Mouse (Mus musculus): ENCODE measurements around the gene Rassf4.
A peak's percentile ranks its signal among the peaks of the same experiment; 100 is the strongest.

The Rassf4 gene

DNA sequence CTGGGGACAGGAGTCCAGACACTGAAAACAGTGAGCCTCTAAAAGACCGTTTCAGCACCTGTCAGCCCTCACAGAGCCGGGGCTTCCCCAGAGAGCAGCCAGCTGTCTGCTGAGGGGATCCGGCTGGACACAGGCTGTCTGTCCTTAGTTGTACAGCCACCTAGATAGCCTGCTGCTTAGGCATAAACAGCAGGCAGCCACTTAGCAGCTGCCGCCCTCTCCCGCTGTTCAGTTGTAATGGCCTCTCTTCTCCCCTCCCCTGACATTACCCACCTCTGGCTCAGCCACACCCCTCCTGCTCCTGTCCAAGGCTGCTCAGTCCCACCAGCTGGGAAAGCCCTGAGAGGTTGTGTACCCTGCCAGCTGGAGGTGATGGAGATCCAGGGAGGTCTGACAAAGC is 2.7 kb downstream of the Rassf4 start:
- DNase-seq: no peak

- no peak for DNase-seq
These were observed 3.6 kb downstream of the Rassf4 start for GRCm38 (mm10) chr6:116670144-116670543.

GRCm38 (mm10) chr6:116668682-116669470 is 4.9 kb downstream of the Rassf4 start:
- no peak for DNase-seq

- DNase-seq: no peak
These were observed 6.4 kb downstream of the Rassf4 start for GRCm38 (mm10) chr6:116667382-116667781.

GRCm38 (mm10) chr6:116666892-116667291 is 6.9 kb downstream of the Rassf4 start:
- no peak for DNase-seq

DNA sequence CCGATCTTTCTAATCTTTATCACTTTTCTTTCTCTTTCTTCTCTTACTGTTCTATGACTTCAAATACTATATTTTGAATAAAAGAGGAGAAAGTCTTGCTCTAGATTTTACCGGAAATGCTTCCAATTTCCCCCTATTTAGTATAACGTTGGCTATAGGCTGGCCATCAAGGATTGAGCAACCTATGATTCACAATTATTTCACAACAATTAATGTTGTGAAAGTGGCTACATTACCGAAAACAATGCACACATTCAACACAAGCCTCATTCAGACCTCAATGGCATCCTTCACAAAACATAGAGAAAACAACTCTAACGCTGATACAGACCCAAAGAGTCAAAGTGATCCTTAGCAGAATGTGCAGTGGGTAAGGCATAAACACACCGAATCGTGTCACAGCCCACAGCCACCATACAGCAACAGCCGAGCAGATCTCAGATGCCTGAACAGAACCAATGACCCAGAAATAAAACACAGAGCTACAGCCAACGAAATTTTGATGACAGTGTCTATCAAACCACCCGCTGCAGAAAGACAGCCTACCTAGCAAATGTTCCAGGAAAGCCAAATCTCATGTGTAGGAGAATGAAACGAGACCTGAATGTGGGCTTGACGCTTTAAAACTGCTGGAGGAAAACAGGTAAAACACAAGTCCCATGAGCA is 7.5 kb downstream of the Rassf4 start:
- DNase-seq: no peak

DNA sequence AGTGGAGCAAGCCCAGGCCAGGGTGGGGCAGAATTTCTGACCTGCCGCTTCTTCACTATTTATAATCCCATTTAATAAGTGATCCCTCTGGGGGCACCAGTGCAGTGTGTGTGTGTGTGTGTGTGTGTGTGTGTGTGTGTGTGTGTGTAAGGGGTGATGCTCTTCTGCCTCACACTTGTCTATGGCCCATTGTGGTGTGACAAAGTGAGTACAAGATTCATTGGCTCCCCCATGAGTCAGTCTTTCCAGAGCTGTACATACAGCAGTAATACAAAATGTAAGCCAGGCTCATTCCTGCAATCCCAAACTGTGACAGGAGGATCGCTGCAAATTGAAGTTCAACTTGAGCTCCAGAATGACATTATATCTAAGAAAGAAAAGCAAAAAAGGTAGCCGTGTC is 8.9 kb downstream of the Rassf4 start:
- DNase-seq: no peak

DNA sequence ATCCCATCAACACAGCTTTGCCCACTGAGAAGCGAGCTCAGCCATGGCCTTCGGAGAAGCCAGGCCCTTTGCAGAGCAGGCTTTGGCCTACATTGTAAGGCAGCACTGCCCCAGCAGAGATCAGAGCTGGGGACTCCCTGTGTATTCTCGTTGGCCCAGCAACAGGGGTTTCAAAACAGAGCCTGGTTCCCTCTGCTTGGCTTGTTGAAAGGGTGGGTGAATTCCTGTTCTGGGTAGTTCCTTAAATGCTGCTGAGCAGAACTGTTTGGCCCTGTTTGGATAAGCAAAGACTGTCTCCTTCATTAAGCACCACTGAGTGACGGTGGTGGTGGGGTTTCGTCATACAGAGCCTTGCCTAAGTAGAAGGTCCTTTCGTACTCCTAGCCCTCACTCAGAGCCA is 9.7 kb downstream of the Rassf4 start:
- no peak for DNase-seq

DNA sequence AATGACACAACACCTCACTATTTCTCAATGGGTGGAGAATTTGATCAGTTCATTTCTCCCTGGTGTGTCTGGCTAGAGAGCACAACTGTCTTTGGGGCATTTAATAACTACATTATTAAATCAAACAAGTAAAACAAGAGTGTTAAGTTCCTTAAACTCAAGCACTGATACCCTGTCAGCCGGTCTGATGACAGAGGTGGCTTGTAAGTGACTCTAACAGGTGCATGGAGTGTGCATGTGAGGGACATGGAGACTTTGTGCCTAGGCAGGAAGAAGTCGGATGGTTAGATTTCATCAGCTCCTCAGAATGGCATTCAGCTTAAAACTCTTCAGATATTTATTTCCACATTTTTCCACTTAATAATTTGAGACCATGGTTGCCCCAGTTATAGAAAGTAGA is 10.4 kb downstream of the Rassf4 start:
- no peak for DNase-seq

- peak in 1 of 2 experiments; percentile 63 for DNase-seq
These were observed 19.9 kb downstream of the Rassf4 start for GRCm38 (mm10) chr6:116653684-116654454.

GRCm38 (mm10) chr6:116653191-116653590 is 20.6 kb downstream of the Rassf4 start:
- DNase-seq: no peak

- DNase-seq: no peak
These were observed 22.2 kb downstream of the Rassf4 start for GRCm38 (mm10) chr6:116651437-116652118.

GRCm38 (mm10) chr6:116650406-116650805 is 23.3 kb downstream of the Rassf4 start, which contains the start of gene Depp1:
Gene Depp1 (plus strand): TSS chr6:116650609.
- no peak for DNase-seq

GRCm38 (mm10) chr6:116649811-116650210 is 23.9 kb downstream of the Rassf4 start:
- no peak for DNase-seq

GRCm38 (mm10) chr6:116647763-116648162 is 26.0 kb downstream of the Rassf4 start:
- DNase-seq: no peak

GRCm38 (mm10) chr6:116644335-116644734 is 29.4 kb downstream of the Rassf4 start:
- DNase-seq: no peak

GRCm38 (mm10) chr6:116643881-116644280 is 29.9 kb downstream of the Rassf4 start:
- no peak for DNase-seq

- DNase-seq: no peak
These were observed 30.8 kb downstream of the Rassf4 start for GRCm38 (mm10) chr6:116642942-116643341.

DNA sequence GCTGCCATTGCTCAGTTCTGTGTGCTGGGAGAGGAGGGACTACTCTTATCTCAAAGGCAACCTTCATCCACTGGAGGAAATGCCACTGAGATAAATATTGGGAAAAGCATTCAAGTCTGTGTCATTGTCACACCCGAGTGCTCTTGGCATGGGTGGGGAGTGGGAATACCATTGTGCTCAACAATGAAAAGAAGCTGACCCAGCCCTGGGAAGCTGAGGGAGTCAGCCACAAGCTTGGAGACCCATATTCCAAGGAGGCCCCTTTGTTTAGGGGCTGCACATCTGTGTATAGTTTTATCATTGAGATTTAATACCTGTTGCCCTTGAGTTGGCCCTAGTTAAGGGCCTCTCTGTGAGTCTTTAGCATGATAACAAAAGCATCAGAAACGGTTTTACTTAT is 34.1 kb downstream of the Rassf4 start:
- no peak for DNase-seq

- DNase-seq: no peak
These were observed 34.9 kb downstream of the Rassf4 start for GRCm38 (mm10) chr6:116638871-116639270.

GRCm38 (mm10) chr6:116637496-116637895 is 36.3 kb downstream of the Rassf4 start:
- DNase-seq: no peak

DNA sequence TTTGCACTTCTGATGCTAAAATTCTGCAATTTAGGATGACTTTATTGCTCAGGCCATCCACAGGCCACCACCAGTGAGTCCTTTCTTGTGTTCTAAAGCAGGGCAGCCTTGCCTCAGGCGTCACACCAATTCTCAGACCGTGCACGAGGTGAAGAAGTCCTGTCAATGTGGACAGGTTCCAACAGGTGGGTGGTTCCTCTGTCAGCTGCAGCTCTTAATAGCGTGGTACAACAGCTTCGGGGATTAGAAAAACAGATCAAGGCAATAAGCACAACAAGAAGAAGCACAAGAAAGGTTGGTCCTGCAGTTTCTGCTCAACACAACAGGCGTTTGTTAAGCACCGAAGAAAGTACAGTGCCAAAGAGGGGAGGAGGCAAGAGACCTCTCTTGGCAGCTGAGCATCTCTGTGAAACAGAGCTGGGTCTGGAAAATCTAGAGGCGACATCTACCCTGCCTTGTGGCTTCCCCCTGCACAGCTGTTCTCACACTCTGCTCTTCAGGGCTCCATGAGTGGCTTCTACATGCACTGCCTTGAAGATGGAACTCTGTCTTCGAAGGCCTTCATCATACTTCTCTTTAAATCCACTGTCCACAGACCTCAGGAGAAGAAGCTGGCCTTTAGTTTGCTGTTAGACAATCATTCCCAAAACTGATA is 37.0 kb downstream of the Rassf4 start:
- DNase-seq: no peak
